Mouse (Mus musculus): ENCODE measurements around the gene Dmwd. TPM values are rescaled to one million over a fixed set of nuclear protein-coding genes. Genes with fewer than 3 reads are reported as not detected.

Gene Dmwd
- polyA plus RNA-seq, 1 experiment from 2014 or later = 30.0 TPM

DNA sequence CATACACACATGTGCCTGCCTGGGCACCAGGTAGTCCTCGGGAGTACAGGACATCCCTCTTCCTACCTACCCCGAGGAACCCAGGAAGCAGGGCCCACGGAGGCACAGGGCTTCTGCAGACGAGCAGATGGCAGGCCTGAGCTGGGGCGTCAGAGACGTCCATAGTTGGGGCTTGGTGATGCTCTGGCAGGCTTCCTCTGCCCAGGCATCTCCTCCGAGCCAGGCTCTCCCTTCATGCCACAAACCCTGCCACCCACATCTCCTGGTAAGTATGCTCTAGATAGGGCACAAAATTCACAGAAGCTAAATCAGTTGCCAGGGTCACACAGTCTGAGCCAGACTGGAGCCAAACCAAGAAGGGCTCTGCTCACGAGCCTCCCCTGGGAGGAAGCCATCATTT, 25.9 kb upstream of the Dmwd start:
- 87% methylated on average over 8 of the region's 8 CpGs for WGBS
- Histone ChIP-seq H3K4me3 (ENCODE audit: low read length) (no peak overlapping the region), H3K27me3 (replicated peaks; ENCODE audit: control insufficient read depth, insufficient read depth, low read length) (no peaks in the 10 kb centered on the region), H3K9me3 (ENCODE audit: control insufficient read depth, low read length) (no peaks in the 10 kb centered on the region), H3K4me2 (ENCODE audit: low read length) (no peak overlapping the region), H3K9ac (ENCODE audit: low read depth, low read length) (no peak overlapping the region), H3K27ac (ENCODE audit: low read depth, low read length) (no peak overlapping the region), H3K36me3 (ENCODE audit: control insufficient read depth, insufficient read depth, low read length) (peaks cover 51% of the 10 kb centered on the region), H3K4me1 (ENCODE audit: control insufficient read depth, insufficient read depth, low read depth, low read length) (no peaks in the 10 kb centered on the region; the same call in 1 of the 2 replicates)
- ATAC-seq = no peak

DNA sequence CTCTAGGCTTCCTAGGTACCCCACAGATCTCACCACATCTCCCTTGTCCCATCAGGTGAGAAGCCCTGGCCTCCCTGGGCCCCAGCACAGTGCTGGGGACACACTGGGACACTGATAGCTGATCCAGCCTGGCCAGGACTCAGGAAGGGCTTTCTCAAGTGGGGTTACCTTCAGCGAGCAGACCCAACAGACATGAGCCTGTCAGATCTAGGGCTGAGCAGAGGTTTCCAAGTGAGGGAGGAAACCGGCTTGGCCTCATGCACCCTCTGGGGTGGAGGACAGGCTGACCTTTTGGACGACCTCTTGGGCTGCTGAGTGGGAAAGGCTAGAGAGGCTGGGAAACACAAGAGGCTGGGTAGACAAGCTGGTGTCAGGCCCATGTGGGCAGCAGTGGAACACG, 24.9 kb upstream of the Dmwd start:
- ATAC-seq = no peak
- H3K36me3 ChIP-seq (ENCODE audit: control insufficient read depth, insufficient read depth, low read length) = peaks cover 43% of the 10 kb centered on the region
- no peak overlapping the region for H3K27ac ChIP-seq (ENCODE audit: low read depth, low read length)
- H3K9ac ChIP-seq (ENCODE audit: low read depth, low read length) = no peak overlapping the region
- no peak overlapping the region for H3K4me3 ChIP-seq (ENCODE audit: low read length)
- H3K27me3 ChIP-seq (replicated peaks; ENCODE audit: control insufficient read depth, insufficient read depth, low read length) = no peaks in the 10 kb centered on the region
- H3K4me1 ChIP-seq (ENCODE audit: control insufficient read depth, insufficient read depth, low read depth, low read length) = no peaks in the 10 kb centered on the region; the same call in 1 of the 2 replicates
- H3K4me2 ChIP-seq (ENCODE audit: low read length) = no peak overlapping the region
- 75% methylated on average over 4 of the region's 4 CpGs for WGBS
- no peaks in the 10 kb centered on the region for H3K9me3 ChIP-seq (ENCODE audit: control insufficient read depth, low read length)

DNA sequence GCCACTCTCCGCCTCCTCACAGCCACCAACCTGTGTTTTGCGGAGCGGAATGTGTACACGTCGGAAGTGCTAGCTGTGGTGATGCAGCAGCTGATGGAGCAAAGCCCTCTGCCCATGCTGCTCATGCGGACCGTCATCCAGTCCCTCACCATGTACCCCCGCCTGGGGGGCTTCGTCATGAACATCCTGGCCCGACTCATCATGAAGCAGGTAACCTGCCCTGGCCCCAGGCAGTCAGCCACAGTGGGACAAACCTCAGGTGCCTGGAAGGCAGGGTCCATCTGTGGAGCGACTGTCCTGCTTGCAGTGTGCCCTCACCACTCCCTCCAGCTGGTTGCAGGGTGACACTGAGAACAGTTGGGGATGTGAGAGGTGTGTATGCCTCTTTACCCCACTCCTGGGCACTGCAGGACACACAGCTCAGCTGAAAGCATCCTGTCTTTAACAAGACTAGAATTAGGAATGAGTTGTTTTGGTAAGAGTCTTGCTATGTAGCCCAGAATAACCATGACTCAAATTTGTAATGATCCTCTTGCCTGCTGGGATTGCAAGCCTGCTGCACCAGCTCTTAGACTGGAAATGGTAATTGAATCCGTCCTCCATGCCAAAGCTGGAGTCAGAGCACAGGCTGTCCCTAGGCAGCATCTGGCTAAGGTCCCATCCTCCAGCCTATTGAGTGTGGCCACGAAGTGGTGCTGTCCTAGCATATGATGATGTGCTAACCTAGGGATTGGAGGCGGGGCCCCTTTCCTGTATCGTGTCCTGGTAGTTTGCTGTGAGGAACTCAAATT, 23.5 kb upstream of the Dmwd start:
- H3K27me3 ChIP-seq (replicated peaks; ENCODE audit: control insufficient read depth, insufficient read depth, low read length) = no peaks in the 10 kb centered on the region
- ATAC-seq = no peak

DNA sequence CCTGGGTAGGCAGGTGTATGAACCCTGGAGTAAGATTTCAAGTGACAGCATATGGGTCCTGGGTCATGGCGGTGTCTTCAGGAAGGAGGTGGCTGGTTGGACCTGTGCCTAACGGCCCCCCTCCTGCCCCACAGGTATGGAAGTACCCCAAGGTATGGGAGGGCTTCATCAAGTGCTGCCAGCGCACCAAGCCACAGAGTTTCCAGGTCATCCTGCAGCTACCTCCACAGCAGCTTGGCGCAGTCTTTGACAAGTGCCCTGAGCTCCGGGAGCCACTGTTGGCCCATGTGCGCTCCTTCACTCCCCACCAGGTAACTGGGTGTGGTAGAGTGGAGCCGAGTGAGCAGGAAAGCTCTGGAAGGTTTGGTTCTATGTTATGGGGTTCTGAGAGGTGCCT, 22.9 kb upstream of the Dmwd start:
- Histone ChIP-seq H3K4me2 (ENCODE audit: low read length) (no peak overlapping the region), H3K4me3 (ENCODE audit: low read length) (no peak overlapping the region), H3K27me3 (replicated peaks; ENCODE audit: control insufficient read depth, insufficient read depth, low read length) (no peaks in the 10 kb centered on the region), H3K9me3 (ENCODE audit: control insufficient read depth, low read length) (no peaks in the 10 kb centered on the region), H3K27ac (ENCODE audit: low read depth, low read length) (no peak overlapping the region), H3K36me3 (ENCODE audit: control insufficient read depth, insufficient read depth, low read length) (peaks cover 29% of the 10 kb centered on the region), H3K9ac (ENCODE audit: low read depth, low read length) (no peak overlapping the region), H3K4me1 (ENCODE audit: control insufficient read depth, insufficient read depth, low read depth, low read length) (no peaks in the 10 kb centered on the region; the same call in 1 of the 2 replicates)
- WGBS = 91% methylated on average over 7 of the region's 7 CpGs
- no peak for ATAC-seq

More for the DNA sequence above, 23.5 kb upstream of the Dmwd start:
- Histone ChIP-seq H3K9me3 (ENCODE audit: control insufficient read depth, low read length) (no peaks in the 10 kb centered on the region), H3K4me2 (ENCODE audit: low read length) (no peak overlapping the region), H3K4me3 (ENCODE audit: low read length) (no peak overlapping the region), H3K27ac (ENCODE audit: low read depth, low read length) (no peak overlapping the region), H3K9ac (ENCODE audit: low read depth, low read length) (no peak overlapping the region), H3K36me3 (ENCODE audit: control insufficient read depth, insufficient read depth, low read length) (peaks cover 35% of the 10 kb centered on the region), H3K4me1 (ENCODE audit: control insufficient read depth, insufficient read depth, low read depth, low read length) (no peaks in the 10 kb centered on the region; the same call in 1 of the 2 replicates)
- 88% methylated on average over 15 of the region's 15 CpGs for WGBS

DNA sequence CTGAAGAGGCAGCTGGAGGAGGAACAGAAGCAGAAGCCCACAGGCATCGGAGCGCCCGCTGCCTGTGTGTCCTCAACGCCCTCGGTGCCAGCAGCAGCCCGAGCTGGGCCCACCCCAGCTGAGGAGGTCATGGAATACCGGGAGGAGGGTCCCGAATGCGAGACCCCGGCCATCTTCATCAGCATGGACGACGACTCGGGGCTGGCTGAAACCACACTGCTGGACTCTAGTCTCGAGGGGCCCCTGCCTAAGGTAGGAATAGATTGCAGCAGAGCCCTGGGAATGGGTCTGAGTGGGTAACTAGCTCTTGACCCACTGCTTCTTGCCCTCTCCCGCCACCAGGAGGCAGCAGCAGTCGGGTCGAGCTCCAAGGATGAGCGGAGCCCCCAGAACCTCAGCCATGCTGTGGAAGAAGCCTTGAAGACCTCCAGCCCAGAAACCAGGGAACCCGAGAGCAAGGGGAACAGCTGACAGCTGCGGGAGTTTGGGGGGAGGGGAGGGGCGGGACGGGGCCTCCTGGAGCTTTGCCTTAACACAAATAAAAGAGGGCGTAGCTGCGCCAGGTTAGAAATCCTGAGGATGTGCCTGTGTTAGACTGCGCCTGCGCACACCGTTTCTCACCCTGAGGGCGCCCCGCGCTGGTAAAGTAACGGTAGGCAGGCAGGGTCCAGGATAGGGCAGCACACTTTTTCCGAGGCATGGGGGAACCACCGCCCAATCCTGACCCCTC, 21.8 kb upstream of the Dmwd start, which contains the start of gene Rsph6a:
Gene Rsph6a (plus strand): TSS at position 644 of the 730 bp plus-strand sequence.
- 21% methylated on average over 33 of the region's 33 CpGs for WGBS
- Histone ChIP-seq H3K4me1 (ENCODE audit: control insufficient read depth, insufficient read depth, low read depth, low read length) (no peaks in the 10 kb centered on the region; the same call in 1 of the 2 replicates), H3K9me3 (ENCODE audit: control insufficient read depth, low read length) (no peaks in the 10 kb centered on the region), H3K27ac (ENCODE audit: low read depth, low read length) (peak within 1 kb of the TSS; percentile 45), H3K36me3 (ENCODE audit: control insufficient read depth, insufficient read depth, low read length) (peaks cover 21% of the 10 kb centered on the region), H3K27me3 (replicated peaks; ENCODE audit: control insufficient read depth, insufficient read depth, low read length) (no peaks in the 10 kb centered on the region), H3K4me2 (ENCODE audit: low read length) (peak within 1 kb of the TSS; percentile 57), H3K9ac (ENCODE audit: low read depth, low read length) (peak within 1 kb of the TSS; percentile 56), H3K4me3 (ENCODE audit: low read length) (peak within 1 kb of the TSS; percentile 31)
- ATAC-seq = peak; percentile 78

DNA sequence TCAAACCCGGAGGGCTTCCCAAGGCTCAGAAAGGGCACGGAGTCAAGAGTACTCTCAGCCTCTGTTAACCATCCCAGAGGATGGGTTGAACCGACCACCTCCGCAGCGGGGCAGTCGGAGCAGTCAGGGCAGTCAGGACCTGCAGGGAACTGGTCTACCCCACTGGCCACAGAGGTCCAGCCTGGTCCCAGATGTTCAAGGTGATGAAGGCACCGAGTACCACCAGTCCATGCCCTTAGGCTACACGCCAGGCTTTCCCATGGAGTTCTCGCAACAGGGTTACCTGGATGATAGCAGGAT, 21.3 kb upstream of the Dmwd start:
- Histone ChIP-seq H3K9me3 (ENCODE audit: control insufficient read depth, low read length) (no peaks in the 10 kb centered on the region), H3K4me1 (ENCODE audit: control insufficient read depth, insufficient read depth, low read depth, low read length) (no peaks in the 10 kb centered on the region; the same call in 1 of the 2 replicates), H3K27ac (ENCODE audit: low read depth, low read length) (no peak overlapping the region), H3K36me3 (ENCODE audit: control insufficient read depth, insufficient read depth, low read length) (peaks cover 16% of the 10 kb centered on the region), H3K9ac (ENCODE audit: low read depth, low read length) (peak overlapping the region; percentile 56; the same call in 1 of the 2 replicates), H3K4me3 (ENCODE audit: low read length) (peak overlapping the region; percentile 31), H3K27me3 (replicated peaks; ENCODE audit: control insufficient read depth, insufficient read depth, low read length) (no peaks in the 10 kb centered on the region), H3K4me2 (ENCODE audit: low read length) (peak overlapping the region; percentile 57)
- 62% methylated on average over 9 of the region's 9 CpGs for WGBS
- peak; percentile 35 for ATAC-seq

DNA sequence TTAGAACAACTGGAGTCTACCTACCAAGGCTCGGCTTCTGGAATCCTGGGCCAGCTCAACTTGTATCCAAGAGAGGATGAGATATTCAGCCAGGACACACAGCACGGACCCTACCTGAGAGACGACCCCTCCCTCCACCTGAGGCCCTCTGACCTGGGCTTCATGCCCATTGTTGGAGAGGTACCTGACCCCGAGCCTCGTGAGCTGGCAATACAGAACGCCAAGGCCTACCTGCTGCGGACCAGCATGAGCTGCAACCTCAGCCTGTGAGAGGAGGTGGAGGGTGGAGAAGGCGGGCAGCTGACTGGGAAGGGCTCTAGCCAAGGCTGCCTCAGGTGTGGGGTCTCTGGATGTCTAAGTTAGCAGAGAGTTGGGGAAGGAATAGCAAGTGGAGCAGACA, 20.9 kb upstream of the Dmwd start:
- no peaks in the 10 kb centered on the region for H3K9me3 ChIP-seq (ENCODE audit: control insufficient read depth, low read length)
- no peak overlapping the region; the same call in 1 of the 2 replicates for H3K9ac ChIP-seq (ENCODE audit: low read depth, low read length)
- no peak overlapping the region for H3K4me2 ChIP-seq (ENCODE audit: low read length)
- WGBS = 89% methylated on average over 8 of the region's 8 CpGs
- H3K4me1 ChIP-seq (ENCODE audit: control insufficient read depth, insufficient read depth, low read depth, low read length) = no peaks in the 10 kb centered on the region; the same call in 1 of the 2 replicates
- H3K36me3 ChIP-seq (ENCODE audit: control insufficient read depth, insufficient read depth, low read length) = peaks cover 12% of the 10 kb centered on the region
- no peak for ATAC-seq
- no peak overlapping the region for H3K4me3 ChIP-seq (ENCODE audit: low read length)
- no peaks in the 10 kb centered on the region for H3K27me3 ChIP-seq (replicated peaks; ENCODE audit: control insufficient read depth, insufficient read depth, low read length)
- H3K27ac ChIP-seq (ENCODE audit: low read depth, low read length) = no peak overlapping the region

DNA sequence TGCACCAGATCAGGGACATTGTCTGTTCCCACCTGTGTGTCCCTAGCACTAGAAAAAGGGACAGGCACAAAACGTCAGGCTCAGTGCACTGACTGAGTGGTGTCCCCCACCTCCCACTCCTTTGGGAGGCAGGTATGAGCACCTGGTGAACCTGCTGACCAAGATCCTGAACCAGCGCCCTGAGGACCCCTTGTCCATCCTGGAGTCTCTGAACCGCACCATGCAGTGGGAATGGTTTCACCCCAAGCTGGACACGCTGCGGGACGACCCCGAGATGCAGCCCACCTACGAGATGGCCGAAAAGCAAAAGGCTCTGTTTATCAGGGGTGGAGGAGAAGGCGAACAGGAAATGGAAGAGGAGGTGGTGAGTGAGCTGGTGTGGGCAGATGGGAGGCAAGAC, 18.6 kb upstream of the Dmwd start:
- Histone ChIP-seq H3K9me3 (ENCODE audit: control insufficient read depth, low read length) (no peaks in the 10 kb centered on the region), H3K36me3 (ENCODE audit: control insufficient read depth, insufficient read depth, low read length) (0 out of 2 replicates have a peak, but pooled peaks cover 2% of the 10 kb centered on the region), H3K4me3 (ENCODE audit: low read length) (no peak overlapping the region), H3K9ac (ENCODE audit: low read depth, low read length) (no peak overlapping the region), H3K27ac (ENCODE audit: low read depth, low read length) (no peak overlapping the region), H3K27me3 (replicated peaks; ENCODE audit: control insufficient read depth, insufficient read depth, low read length) (no peaks in the 10 kb centered on the region), H3K4me1 (ENCODE audit: control insufficient read depth, insufficient read depth, low read depth, low read length) (no peaks in the 10 kb centered on the region; the same call in 1 of the 2 replicates), H3K4me2 (ENCODE audit: low read length) (no peak overlapping the region)
- ATAC-seq = no peak
- 91% methylated on average over 10 of the region's 10 CpGs for WGBS

DNA sequence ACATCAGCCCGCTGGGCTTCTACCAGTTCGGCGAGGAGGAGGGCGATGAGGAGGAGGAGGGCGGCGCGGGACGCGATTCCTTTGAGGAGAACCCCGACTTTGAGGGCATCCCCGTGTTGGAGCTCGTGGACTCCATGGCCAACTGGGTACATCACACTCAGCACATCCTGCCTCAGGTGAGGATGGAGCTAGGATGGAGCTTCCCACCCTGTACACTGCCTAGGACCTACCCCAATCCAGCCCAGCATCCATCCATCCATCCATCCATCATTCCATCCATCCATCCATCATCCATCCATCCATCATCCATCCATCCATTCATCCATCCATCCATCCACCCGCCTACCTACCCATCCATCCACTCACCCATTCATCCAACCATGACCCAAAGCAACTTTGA, 10.1 kb upstream of the Dmwd start:
- Histone ChIP-seq H3K27ac (ENCODE audit: low read depth, low read length) (no peak overlapping the region), H3K9ac (ENCODE audit: low read depth, low read length) (no peak overlapping the region), H3K4me3 (ENCODE audit: low read length) (0 out of 2 replicates have a peak overlapping the region, but pooled peaks have one; percentile 2), H3K27me3 (replicated peaks; ENCODE audit: control insufficient read depth, insufficient read depth, low read length) (peaks cover 19% of the 10 kb centered on the region), H3K4me1 (ENCODE audit: control insufficient read depth, insufficient read depth, low read depth, low read length) (no peaks in the 10 kb centered on the region), H3K36me3 (ENCODE audit: control insufficient read depth, insufficient read depth, low read length) (no peaks in the 10 kb centered on the region), H3K4me2 (ENCODE audit: low read length) (peak overlapping the region; percentile 36), H3K9me3 (ENCODE audit: control insufficient read depth, low read length) (no peaks in the 10 kb centered on the region)
- peak; percentile 41; the same call in 1 of the 2 replicates for ATAC-seq
- WGBS = 53% methylated on average over 13 of the region's 13 CpGs

Measured in hindbrain, embryonic 16.5 days (tissue).